Mouse (Mus musculus) cerebellum, adult 9-11 months (tissue): ENCODE results near the gene Grm1.

Experiments used
- DNase-seq: peaks from one replicate; pipeline ENCODE4 v3.0.0; 2022

Gene Grm1

GRCm38 (mm10) chr10:11081611-11082398 is at the start of gene Grm1:
TSS of gene Grm1 (minus strand) at chr10:11082356.
- DNase-seq, result peak; percentile 89

- no peak for DNase-seq
These were observed 39.6 kb upstream of the Grm1 start for GRCm38 (mm10) chr10:11121781-11122180.

GRCm38 (mm10) chr10:11098475-11099044 is 16.4 kb upstream of the Grm1 start:
- DNase-seq, result no peak

GRCm38 (mm10) chr10:11086348-11086747 is 4.2 kb upstream of the Grm1 start:
- no peak for DNase-seq

- no peak for DNase-seq
These were observed 1.2 kb downstream of the Grm1 start for GRCm38 (mm10) chr10:11080725-11081610.

- peak; percentile 69 for DNase-seq
These were observed 2.0 kb downstream of the Grm1 start for GRCm38 (mm10) chr10:11080013-11080724.

GRCm38 (mm10) chr10:11079506-11079905 is 2.6 kb downstream of the Grm1 start:
- no peak for DNase-seq

GRCm38 (mm10) chr10:11065136-11065535 is 17.0 kb downstream of the Grm1 start:
- DNase-seq, result no peak

GRCm38 (mm10) chr10:11061318-11062071 is 20.7 kb downstream of the Grm1 start:
- peak; percentile 96 for DNase-seq

GRCm38 (mm10) chr10:11049361-11049760 is 32.8 kb downstream of the Grm1 start:
- DNase-seq, result peak; percentile 63

- peak; percentile 81 for DNase-seq
These were observed 36.7 kb downstream of the Grm1 start for GRCm38 (mm10) chr10:11045421-11045820.

GRCm38 (mm10) chr10:11044455-11045106 is 37.6 kb downstream of the Grm1 start:
- no peak for DNase-seq

GRCm38 (mm10) chr10:11039323-11039722 is 42.8 kb downstream of the Grm1 start:
- no peak for DNase-seq

GRCm38 (mm10) chr10:11032221-11032620 is 49.9 kb downstream of the Grm1 start:
- DNase-seq, result no peak

- DNase-seq, result no peak
These were observed 56.2 kb downstream of the Grm1 start for GRCm38 (mm10) chr10:11025764-11026518.

GRCm38 (mm10) chr10:11018970-11019531 is 63.1 kb downstream of the Grm1 start:
- no peak for DNase-seq

GRCm38 (mm10) chr10:11013653-11014052 is 68.5 kb downstream of the Grm1 start:
- no peak for DNase-seq

- DNase-seq, result no peak
These were observed 85.4 kb downstream of the Grm1 start for GRCm38 (mm10) chr10:10996766-10997165.

GRCm38 (mm10) chr10:10991708-10992107 is 90.4 kb downstream of the Grm1 start:
- DNase-seq, result no peak

GRCm38 (mm10) chr10:10971311-10971710 is 110.8 kb downstream of the Grm1 start:
- no peak for DNase-seq
